Mouse (Mus musculus) MN1 (cell line): ENCODE data around the gene Prss32.
"Not testable (repeated sequence)": the region's sequence is repeated elsewhere in the genome, so short reads cannot be mapped to it uniquely, and the experiment has no call there.

Experiments
- DNase-seq: peaks from one replicate; pipeline ENCODE4 v3.0.0-alpha.2; 2016; ENCODE audit warnings: low spot score

Gene Prss32

DNA sequence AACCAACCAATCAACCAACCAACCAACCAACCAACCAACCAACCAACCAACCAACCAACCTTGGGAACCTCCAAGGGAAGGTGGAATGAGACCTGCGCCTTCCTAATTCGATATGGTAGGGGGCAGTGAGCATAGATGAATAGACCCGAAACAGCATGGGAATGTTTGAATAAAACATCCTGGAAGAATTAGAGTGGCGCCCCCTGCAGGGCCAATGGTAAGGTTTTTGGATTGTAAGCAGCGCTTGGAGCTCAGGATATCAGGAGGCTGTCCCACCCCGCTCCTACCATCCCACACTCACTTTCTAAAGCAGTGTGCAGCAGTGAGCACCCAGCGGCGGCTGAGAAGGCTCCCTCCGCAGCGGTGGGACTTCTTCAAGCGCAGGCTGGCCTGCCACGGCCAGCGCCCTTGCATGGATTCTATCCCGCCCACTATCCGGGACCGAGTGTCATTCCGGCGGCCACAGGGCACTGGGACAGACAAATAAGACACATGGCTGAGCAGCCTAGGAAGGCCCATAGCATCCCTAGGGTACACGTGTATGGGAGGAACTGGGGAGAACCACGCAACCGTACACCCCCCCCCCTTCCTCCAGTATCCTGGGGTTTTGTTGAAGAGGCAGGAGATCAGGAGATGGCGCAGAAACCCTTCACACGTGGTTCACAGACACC, 379 bp upstream of the Prss32 start:
- DNase-seq, result no peak

GRCm38 (mm10) chr17:23850028-23850427, 6.4 kb downstream of the Prss32 start:
- no peak for DNase-seq

DNA sequence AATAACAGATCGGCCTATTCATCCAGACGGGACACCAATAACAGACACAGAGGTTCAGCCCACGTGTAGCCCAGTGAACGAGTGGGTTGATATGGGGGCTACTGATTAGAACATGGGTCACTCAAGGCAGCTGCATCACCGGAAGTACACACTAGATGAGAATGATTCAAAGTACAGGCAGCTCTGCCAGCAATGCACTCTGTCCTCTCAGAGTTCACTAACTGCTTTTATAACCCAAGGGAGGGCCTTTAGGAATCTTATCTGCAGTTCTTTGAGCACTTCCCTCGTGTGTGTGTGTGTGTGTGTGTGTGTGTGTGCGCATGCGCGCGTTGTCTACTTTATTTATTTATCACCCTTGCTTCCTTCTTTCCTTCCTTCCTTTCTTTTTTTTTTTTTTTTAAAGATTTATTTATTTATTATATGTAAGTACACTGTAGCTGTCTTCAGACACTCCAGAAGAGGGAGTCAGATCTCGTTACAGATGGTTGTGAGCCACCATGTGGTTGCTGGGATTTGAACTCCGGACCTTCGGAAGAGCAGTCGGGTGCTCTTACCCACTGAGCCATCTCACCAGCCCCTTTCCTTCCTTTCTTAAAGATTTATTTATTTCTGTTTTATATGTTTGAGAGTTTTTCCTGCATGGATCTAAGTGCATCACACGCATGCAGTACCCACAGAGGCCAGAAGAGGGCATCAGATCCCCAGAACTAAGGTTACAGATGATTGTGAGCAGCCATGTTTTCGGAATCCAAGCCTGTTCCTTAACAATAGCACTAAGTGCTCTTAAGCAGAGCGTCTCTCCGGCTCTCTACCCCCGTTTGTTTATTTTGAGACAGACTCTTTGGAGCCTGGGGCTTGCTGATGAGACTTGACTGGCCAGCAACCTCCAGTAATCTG, 7.4 kb downstream of the Prss32 start:
- DNase-seq, result peak; percentile 43

DNA sequence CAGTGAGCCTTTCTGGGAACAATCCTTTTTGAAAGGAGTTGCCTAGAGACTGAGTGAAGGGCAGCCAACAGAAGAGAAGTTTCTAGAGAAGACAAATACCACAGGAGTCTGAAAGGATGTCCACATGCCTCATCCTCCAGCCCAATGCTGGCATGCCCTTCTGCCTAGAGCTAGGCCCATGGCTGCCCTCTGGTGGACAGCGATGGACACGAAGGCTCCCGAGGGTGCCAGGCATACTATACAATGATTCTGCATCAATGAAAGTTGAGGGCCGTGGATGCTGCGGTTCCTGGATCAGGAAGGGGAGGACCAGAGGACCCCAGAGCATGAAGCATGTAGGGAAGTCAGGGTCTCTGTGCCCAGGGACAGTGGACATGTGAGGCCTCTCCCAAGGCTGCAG, 9.6 kb downstream of the Prss32 start:
- DNase-seq, result peak; percentile 66

DNA sequence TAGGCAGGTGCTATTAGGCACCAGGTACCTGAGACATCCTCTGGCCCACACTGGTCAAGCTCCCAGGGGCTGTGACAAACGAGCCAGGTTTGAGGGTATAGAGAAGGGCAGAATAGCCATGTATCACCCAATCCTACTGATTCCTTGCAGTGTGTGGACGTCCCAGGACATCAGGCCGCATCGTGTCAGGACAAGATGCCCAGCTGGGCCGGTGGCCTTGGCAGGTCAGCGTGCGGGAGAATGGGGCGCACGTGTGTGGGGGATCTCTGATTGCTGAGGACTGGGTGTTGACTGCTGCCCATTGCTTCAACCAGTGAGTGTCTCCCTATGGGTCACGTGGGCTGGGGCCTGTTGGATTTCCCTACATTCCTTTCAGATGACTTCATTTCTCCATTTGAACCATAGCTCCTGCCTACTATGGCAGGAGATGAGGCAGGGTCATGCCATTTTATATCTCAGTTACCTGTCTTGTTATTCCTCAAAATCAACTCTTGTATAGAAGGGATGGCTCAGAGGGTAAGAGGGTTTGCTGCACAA, 10.6 kb downstream of the Prss32 start:
- DNase-seq, result no peak

- DNase-seq, result no peak
Observed at GRCm38 (mm10) chr17:23857193-23857592, 13.5 kb downstream of the Prss32 start.

GRCm38 (mm10) chr17:23857913-23858312, 14.3 kb downstream of the Prss32 start:
- no peak for DNase-seq

- no peak for DNase-seq
Observed at GRCm38 (mm10) chr17:23862926-23863325, 19.3 kb downstream of the Prss32 start.

DNA sequence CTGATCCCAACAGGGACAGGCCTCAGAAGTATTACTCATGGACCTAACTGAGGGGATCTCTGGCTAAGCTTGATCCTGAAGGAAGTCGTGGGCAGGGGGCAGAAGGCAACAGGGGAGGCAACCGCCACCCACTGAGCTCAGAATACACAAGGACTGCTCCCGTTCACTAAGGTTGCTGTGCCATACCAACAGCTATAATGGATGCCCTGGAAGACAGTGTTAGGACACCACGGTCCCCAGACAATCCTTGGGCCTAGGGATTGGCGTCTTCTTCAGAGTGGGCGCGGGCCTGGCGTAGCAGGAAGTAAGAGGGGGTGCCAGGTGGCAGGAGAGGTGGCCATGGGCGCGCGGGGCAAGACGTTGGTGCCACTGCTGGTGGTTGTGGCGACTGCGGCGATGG, 24.1 kb downstream of the Prss32 start, which contains the start of gene Prss21:
TSS of gene Prss21 (plus strand) at position 301 of the 400 bp plus-strand sequence.
- DNase-seq, result no peak

- no peak for DNase-seq
Observed at GRCm38 (mm10) chr17:23868513-23868912, 24.9 kb downstream of the Prss32 start.

DNA sequence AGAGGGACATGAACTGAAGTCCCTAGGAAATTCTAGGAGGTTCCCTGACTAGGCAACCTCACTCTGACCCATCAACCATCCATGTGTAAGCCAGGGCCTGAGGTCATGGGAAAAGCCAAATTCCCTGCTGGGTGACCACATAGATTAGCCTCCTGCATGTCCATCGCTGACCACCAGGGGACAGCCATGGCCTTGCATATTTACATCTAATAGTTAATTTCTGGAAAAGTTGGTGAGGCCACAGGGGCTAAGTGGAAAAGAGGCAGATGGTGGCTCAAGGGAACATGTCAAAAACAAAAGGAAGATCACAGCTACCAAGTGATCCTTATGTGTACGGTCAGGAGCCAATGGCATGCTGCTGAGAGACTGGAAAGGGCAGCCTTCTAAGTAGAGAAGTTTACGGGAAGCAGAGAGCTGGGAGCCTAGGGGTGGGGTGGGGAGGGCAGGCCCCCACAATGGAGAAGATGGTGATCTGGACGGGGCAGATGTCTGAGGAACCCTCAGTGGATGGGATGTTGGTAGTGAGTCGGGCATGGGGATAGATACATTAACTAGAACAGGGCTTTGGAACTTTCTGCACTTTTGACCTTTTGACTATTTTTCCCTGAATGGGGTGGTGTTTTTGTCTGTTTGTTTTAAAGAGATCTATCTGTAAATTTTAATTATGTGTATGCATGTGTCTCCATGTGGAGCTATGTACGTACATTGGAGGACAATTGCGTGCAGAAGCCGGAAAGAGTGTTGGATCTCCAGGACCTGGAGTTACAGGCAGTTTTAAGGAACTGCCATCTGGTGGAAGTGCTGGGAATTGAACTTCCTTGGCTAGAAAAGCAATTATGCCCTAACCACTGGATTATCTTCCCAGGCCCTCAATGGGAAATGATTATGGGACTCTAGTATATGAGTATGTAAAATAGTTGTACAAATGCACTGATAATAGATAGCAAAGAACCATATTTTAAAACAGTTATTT, 30.5 kb downstream of the Prss32 start:
- DNase-seq, result peak; percentile 75

GRCm38 (mm10) chr17:23876741-23877140, 33.1 kb downstream of the Prss32 start:
- no peak for DNase-seq

GRCm38 (mm10) chr17:23877166-23877565, 33.5 kb downstream of the Prss32 start:
- DNase-seq, result no peak

GRCm38 (mm10) chr17:23880576-23880975, 36.9 kb downstream of the Prss32 start, which contains the start of the genes Dcpp1 and Dcpp2:
Gene Dcpp1, plus strand, starts transcription at chr17:23880876.
Gene Dcpp2, plus strand, starts transcription at chr17:23880880.
- not testable (repeated sequence) for DNase-seq
